Mouse (Mus musculus): Measurements from ENCODE around the gene Clec16a. TPM values are rescaled to one million over a fixed set of nuclear protein-coding genes. Genes with fewer than 3 reads are reported as not detected.
A peak's percentile ranks its signal among the peaks of the same experiment; 100 is the strongest.

Gene Clec16a
- polyA plus RNA-seq, 1 experiment, result 23.0 TPM

DNA sequence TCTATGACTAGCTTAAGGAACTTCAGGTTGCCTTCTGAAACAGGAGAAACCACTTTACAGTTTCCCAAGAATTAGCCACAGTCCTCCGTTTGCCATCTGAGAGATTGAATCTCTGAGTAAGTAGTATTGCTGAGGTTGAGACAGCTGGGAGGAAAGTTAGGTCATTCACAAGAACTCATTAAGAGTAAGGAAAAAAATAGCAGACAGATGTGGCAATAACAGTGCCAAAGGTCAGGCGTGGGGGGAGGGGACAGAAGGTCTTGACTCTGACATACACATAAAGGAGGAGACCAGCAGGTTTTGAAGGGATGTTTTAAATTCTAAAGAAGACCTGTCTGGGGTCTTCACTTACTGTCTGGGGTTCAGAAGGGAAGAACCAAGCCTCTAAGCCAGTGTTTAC, 157.3 kb downstream of the Clec16a start:
- no peak overlapping the region for H3K27ac ChIP-seq (ENCODE audit: insufficient read depth, low read length)
- no peak overlapping the region for H3K4me3 ChIP-seq (ENCODE audit: insufficient read depth, low read length)
- peaks cover 5% of the 10 kb centered on the region; the same call in 1 of the 2 replicates for H3K4me1 ChIP-seq (ENCODE audit: control insufficient read depth, insufficient read depth, low read length)
- TF ChIP-seq POLR2A (IDR thresholded peaks at IDR 0.05; ENCODE audit: low read depth, low read length), result no peak
- no peak for TF ChIP-seq CTCF (IDR thresholded peaks at IDR 0.05; ENCODE audit: borderline replicate concordance, insufficient read depth, low read length)

DNA sequence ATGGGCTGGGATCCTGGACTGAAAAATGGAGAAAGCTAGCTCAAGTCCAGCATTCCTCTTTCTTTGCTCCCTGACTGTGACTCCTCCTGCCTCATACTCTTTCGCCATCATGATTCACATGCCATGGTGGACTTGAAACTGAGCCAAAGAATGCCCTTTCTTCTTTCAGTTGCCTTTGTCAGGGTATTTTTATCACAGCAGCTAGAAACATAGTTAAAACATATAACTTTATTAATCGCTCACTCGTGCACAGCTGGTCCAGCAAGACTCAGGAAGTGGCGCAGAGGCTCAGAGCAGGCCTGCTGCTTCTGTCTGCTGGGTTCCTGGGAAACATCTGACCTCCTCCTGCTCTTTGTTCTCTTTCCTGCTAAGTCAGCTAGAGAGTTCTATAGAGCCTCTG, 158.8 kb downstream of the Clec16a start:
- TF ChIP-seq POLR2A (IDR thresholded peaks at IDR 0.05; ENCODE audit: low read depth, low read length), result no peak
- no peak for TF ChIP-seq CTCF (IDR thresholded peaks at IDR 0.05; ENCODE audit: borderline replicate concordance, insufficient read depth, low read length)
- Histone ChIP-seq H3K4me1 (ENCODE audit: control insufficient read depth, insufficient read depth, low read length) (peaks cover 5% of the 10 kb centered on the region; the same call in 1 of the 2 replicates), H3K27ac (ENCODE audit: insufficient read depth, low read length) (peak overlapping the region; percentile 44), H3K4me3 (ENCODE audit: insufficient read depth, low read length) (no peak overlapping the region)

- TF ChIP-seq CTCF (IDR thresholded peaks at IDR 0.05; ENCODE audit: borderline replicate concordance, insufficient read depth, low read length), result no peak
- no peak for TF ChIP-seq POLR2A (IDR thresholded peaks at IDR 0.05; ENCODE audit: low read depth, low read length)
- no peak overlapping the region for H3K4me3 ChIP-seq (ENCODE audit: insufficient read depth, low read length)
- H3K27ac ChIP-seq (ENCODE audit: insufficient read depth, low read length), result no peak overlapping the region
- peaks cover 5% of the 10 kb centered on the region; the same call in 1 of the 2 replicates for H3K4me1 ChIP-seq (ENCODE audit: control insufficient read depth, insufficient read depth, low read length)
Observed at GRCm38 (mm10) chr16:10705396-10705795, 160.3 kb downstream of the Clec16a start.

DNA sequence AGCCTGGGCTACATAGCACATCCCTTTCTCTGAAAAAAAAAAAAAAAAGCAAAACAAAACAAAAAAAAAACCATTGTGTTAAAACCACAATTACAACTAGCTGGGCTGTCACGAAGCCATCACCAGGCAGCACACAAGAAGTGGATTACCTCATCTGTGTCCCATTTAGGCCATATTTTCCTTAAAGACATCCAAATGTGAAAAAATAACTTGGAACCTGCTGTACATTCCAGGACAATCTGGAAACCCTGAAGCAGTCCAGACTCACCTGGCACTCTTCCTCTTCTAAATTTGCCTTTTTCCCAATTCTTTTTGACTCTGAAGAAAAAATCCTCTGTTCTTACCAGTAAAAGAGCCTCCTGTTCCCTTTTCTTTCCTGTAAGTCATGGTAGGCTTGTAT, 166.4 kb downstream of the Clec16a start:
- Histone ChIP-seq H3K4me3 (ENCODE audit: insufficient read depth, low read length) (no peak overlapping the region), H3K27ac (ENCODE audit: insufficient read depth, low read length) (no peak overlapping the region), H3K4me1 (ENCODE audit: control insufficient read depth, insufficient read depth, low read length) (no peaks in the 10 kb centered on the region; the same call in 1 of the 2 replicates)
- no peak for TF ChIP-seq POLR2A (IDR thresholded peaks at IDR 0.05; ENCODE audit: low read depth, low read length)
- TF ChIP-seq CTCF (IDR thresholded peaks at IDR 0.05; ENCODE audit: borderline replicate concordance, insufficient read depth, low read length), result no peak

DNA sequence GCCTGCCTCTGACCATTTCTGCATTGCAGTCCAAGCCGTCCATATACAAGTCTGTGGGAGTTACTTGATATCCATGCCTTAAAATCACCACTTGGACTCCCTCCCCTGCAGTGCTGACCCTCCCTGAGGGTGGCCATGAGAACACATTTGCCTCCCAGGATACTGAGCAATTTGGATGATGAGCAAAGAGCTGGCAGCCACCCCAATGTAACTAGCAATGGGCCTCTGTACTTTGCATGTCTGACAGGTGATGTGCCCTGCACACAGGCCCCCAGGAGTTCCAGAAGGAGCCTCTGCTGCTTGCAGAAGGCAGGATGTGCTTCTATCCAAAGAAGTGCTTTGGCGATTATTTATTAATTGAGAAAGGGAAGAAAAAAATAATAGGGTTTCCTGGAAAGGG, 167.9 kb downstream of the Clec16a start:
- Histone ChIP-seq H3K4me1 (ENCODE audit: control insufficient read depth, insufficient read depth, low read length) (no peaks in the 10 kb centered on the region; the same call in 1 of the 2 replicates), H3K4me3 (ENCODE audit: insufficient read depth, low read length) (no peak overlapping the region), H3K27ac (ENCODE audit: insufficient read depth, low read length) (no peak overlapping the region)
- TF ChIP-seq POLR2A (IDR thresholded peaks at IDR 0.05; ENCODE audit: low read depth, low read length), result no peak
- TF ChIP-seq CTCF (IDR thresholded peaks at IDR 0.05; ENCODE audit: borderline replicate concordance, insufficient read depth, low read length), result no peak

GRCm38 (mm10) chr16:10713441-10714239, 168.5 kb downstream of the Clec16a start:
- Histone ChIP-seq H3K4me1 (ENCODE audit: control insufficient read depth, insufficient read depth, low read length) (no peaks in the 10 kb centered on the region; the same call in 1 of the 2 replicates), H3K27ac (ENCODE audit: insufficient read depth, low read length) (no peak overlapping the region), H3K4me3 (ENCODE audit: insufficient read depth, low read length) (no peak overlapping the region)
- TF ChIP-seq POLR2A (IDR thresholded peaks at IDR 0.05; ENCODE audit: low read depth, low read length) (no peak), CTCF (IDR thresholded peaks at IDR 0.05; ENCODE audit: borderline replicate concordance, insufficient read depth, low read length) (no peak)

DNA sequence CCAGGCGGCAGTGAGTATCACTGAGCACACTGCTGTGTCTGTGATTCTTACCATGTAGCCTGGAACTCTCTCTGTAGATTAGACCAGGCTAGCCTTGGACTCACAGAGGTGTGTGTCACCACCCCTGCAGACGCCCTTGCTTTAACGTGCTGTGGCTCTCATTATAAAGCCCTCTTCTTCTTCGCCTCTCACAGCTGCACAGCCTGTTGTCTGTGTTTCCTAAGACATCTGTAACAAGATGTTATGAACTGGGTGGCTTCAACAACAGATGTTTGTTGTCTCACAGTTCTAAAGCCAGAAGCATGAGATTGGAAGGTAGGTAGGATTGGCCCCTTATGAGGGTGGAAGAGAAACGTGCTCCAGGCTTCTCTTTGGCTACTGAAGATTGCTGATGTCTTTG, 170.1 kb downstream of the Clec16a start:
- no peak overlapping the region for H3K4me3 ChIP-seq (ENCODE audit: insufficient read depth, low read length)
- H3K27ac ChIP-seq (ENCODE audit: insufficient read depth, low read length), result no peak overlapping the region
- TF ChIP-seq CTCF (IDR thresholded peaks at IDR 0.05; ENCODE audit: borderline replicate concordance, insufficient read depth, low read length) (no peak), POLR2A (IDR thresholded peaks at IDR 0.05; ENCODE audit: low read depth, low read length) (no peak)
- no peaks in the 10 kb centered on the region; the same call in 1 of the 2 replicates for H3K4me1 ChIP-seq (ENCODE audit: control insufficient read depth, insufficient read depth, low read length)

- H3K4me1 ChIP-seq (ENCODE audit: control insufficient read depth, insufficient read depth, low read length), result no peaks in the 10 kb centered on the region; the same call in 1 of the 2 replicates
- H3K4me3 ChIP-seq (ENCODE audit: insufficient read depth, low read length), result no peak overlapping the region
- TF ChIP-seq CTCF (IDR thresholded peaks at IDR 0.05; ENCODE audit: borderline replicate concordance, insufficient read depth, low read length) (no peak), POLR2A (IDR thresholded peaks at IDR 0.05; ENCODE audit: low read depth, low read length) (no peak)
- H3K27ac ChIP-seq (ENCODE audit: insufficient read depth, low read length), result no peak overlapping the region
Observed at GRCm38 (mm10) chr16:10715632-10716031, 170.5 kb downstream of the Clec16a start.

- H3K4me1 ChIP-seq (ENCODE audit: control insufficient read depth, insufficient read depth, low read length), result no peaks in the 10 kb centered on the region; the same call in 1 of the 2 replicates
- H3K27ac ChIP-seq (ENCODE audit: insufficient read depth, low read length), result no peak overlapping the region
- H3K4me3 ChIP-seq (ENCODE audit: insufficient read depth, low read length), result no peak overlapping the region
- TF ChIP-seq POLR2A (IDR thresholded peaks at IDR 0.05; ENCODE audit: low read depth, low read length) (no peak), CTCF (IDR thresholded peaks at IDR 0.05; ENCODE audit: borderline replicate concordance, insufficient read depth, low read length) (no peak)
Observed at GRCm38 (mm10) chr16:10716696-10717095, 171.6 kb downstream of the Clec16a start.

GRCm38 (mm10) chr16:10719971-10720370, 174.8 kb downstream of the Clec16a start:
- Histone ChIP-seq H3K4me1 (ENCODE audit: control insufficient read depth, insufficient read depth, low read length) (no peaks in the 10 kb centered on the region), H3K27ac (ENCODE audit: insufficient read depth, low read length) (no peak overlapping the region), H3K4me3 (ENCODE audit: insufficient read depth, low read length) (no peak overlapping the region)
- no peak for TF ChIP-seq CTCF (IDR thresholded peaks at IDR 0.05; ENCODE audit: borderline replicate concordance, insufficient read depth, low read length)
- TF ChIP-seq POLR2A (IDR thresholded peaks at IDR 0.05; ENCODE audit: low read depth, low read length), result no peak
